Mouse (Mus musculus) kidney, adult 9 months (tissue): ENCODE data around the gene Ebna1bp2.

Experiments
- DNase-seq: peaks from one replicate; pipeline ENCODE4 v3.0.0; 2022

The Ebna1bp2 gene

GRCm38 (mm10) chr4:118620279-118620966 is at the start of gene Ebna1bp2, which contains the start of gene Cfap57:
Ebna1bp2 (plus strand) TSS chr4:118620799.
Cfap57 (minus strand) TSS chr4:118620777.
- peak; percentile 96 for DNase-seq

GRCm38 (mm10) chr4:118571441-118571840 is 49.2 kb upstream of the Ebna1bp2 start:
- DNase-seq: no peak

GRCm38 (mm10) chr4:118576097-118576496 is 44.5 kb upstream of the Ebna1bp2 start:
- peak; percentile 81 for DNase-seq

GRCm38 (mm10) chr4:118579313-118579712 is 41.3 kb upstream of the Ebna1bp2 start:
- DNase-seq: peak; percentile 19

GRCm38 (mm10) chr4:118581508-118581907 is 39.1 kb upstream of the Ebna1bp2 start:
- no peak for DNase-seq

GRCm38 (mm10) chr4:118582629-118583028 is 38.0 kb upstream of the Ebna1bp2 start:
- DNase-seq: no peak

GRCm38 (mm10) chr4:118589053-118589732 is 31.4 kb upstream of the Ebna1bp2 start:
- no peak for DNase-seq

- no peak for DNase-seq
These were observed 30.9 kb upstream of the Ebna1bp2 start for GRCm38 (mm10) chr4:118589733-118590130.

GRCm38 (mm10) chr4:118604065-118604464 is 16.5 kb upstream of the Ebna1bp2 start:
- no peak for DNase-seq

- DNase-seq: no peak
These were observed 10.8 kb upstream of the Ebna1bp2 start for GRCm38 (mm10) chr4:118609836-118610235.

GRCm38 (mm10) chr4:118612619-118613018 is 8.0 kb upstream of the Ebna1bp2 start:
- DNase-seq: peak; percentile 41

- DNase-seq: no peak
These were observed 5.2 kb upstream of the Ebna1bp2 start for GRCm38 (mm10) chr4:118615412-118615811.

- no peak for DNase-seq
These were observed 345 bp downstream of the Ebna1bp2 start for GRCm38 (mm10) chr4:118620967-118621320.

- DNase-seq: no peak
These were observed 1.2 kb downstream of the Ebna1bp2 start for GRCm38 (mm10) chr4:118621781-118622180.

- no peak for DNase-seq
These were observed 9.7 kb downstream of the Ebna1bp2 start for GRCm38 (mm10) chr4:118630261-118630660.

- no peak for DNase-seq
These were observed 22.0 kb downstream of the Ebna1bp2 start for GRCm38 (mm10) chr4:118642346-118643190.

- peak; percentile 64 for DNase-seq
These were observed 24.6 kb downstream of the Ebna1bp2 start for GRCm38 (mm10) chr4:118645234-118645633.

- DNase-seq: no peak
These were observed 38.1 kb downstream of the Ebna1bp2 start, which contains the start of gene Olfr62 for GRCm38 (mm10) chr4:118658652-118659051. Olfr62 (plus strand) TSS chr4:118658952.
